Mouse (Mus musculus) left cerebral cortex, postnatal 14 days (tissue): Measurements from ENCODE around the gene Cobl. TPM values are rescaled to one million over a fixed set of nuclear protein-coding genes. Genes with fewer than 3 reads are reported as not detected.

Experiments
- DNase-seq, 2 experiments: peaks; one replicate each; pipeline ENCODE4 v3.0.0; 2021 to 2022; ENCODE audit warnings: low spot score in 2 of 2, mixed read lengths in 1 of 2
- intact Hi-C: fragments of 180-260 bp; cut with DNase I; formaldehyde crosslinking; loops from one replicate; pipeline ENCODE4 v1.15.1; 2025
- total RNA-seq, 2 experiments: library from RNA; stranded (reverse); gene quantifications; 2 replicates each; pipeline ENCODE4 v1.2.3; 2021

The Cobl gene
- total RNA-seq, 2 experiments from 2014 or later: 69.5 to 77.8 TPM

- no peak for DNase-seq
- intact Hi-C loops: no loop called here
Observed at GRCm38 (mm10) chr11:12197542-12197941, 267.2 kb downstream of the Cobl start.

GRCm38 (mm10) chr11:12195390-12195789 is 269.4 kb downstream of the Cobl start:
- no peak for DNase-seq
- intact Hi-C loops: no loop called here

- no peak for DNase-seq
- intact Hi-C loops: no loop called here
Observed at GRCm38 (mm10) chr11:12193369-12193768, 271.4 kb downstream of the Cobl start.

GRCm38 (mm10) chr11:12191386-12191785 is 273.4 kb downstream of the Cobl start:
- intact Hi-C loops: no loop called here
- DNase-seq: no peak

- DNase-seq: no peak
- intact Hi-C loops: no loop called here
Observed at GRCm38 (mm10) chr11:12190417-12190816, 274.3 kb downstream of the Cobl start.
